Mouse (Mus musculus) kidney, postnatal 10 days (tissue): ENCODE data around the gene Mark1.
A peak's percentile ranks its signal among the peaks of the same experiment; 100 is the strongest.

ENCODE experiments used
- DNase-seq: peaks from one replicate; pipeline ENCODE4 v3.0.0; 2021; ENCODE audit warnings: mixed read lengths

The Mark1 gene

GRCm38 (mm10) chr1:184961853-184962252, 37.5 kb downstream of the Mark1 start:
- DNase-seq: no peak

GRCm38 (mm10) chr1:184958818-184959217, 40.6 kb downstream of the Mark1 start:
- no peak for DNase-seq

DNA sequence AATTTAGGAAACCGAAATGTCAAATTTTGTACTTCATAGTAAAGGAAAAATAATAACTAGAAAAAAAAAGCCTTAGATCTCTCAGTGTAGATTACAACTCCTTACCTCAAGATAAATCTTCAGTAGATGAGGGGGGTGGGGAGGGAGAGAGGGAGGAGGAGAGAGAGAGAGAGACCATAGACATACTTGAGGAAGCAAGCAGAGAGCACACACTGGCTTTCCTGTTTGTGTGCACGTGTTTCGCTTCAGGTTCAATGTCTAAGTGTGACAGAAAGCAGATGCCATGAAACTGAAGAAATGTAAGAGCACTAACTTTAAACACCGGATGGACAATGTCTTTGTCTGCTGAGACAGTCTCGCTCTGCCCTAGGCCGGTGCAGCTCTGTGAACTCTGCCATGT, 41.0 kb downstream of the Mark1 start:
- DNase-seq: no peak

DNA sequence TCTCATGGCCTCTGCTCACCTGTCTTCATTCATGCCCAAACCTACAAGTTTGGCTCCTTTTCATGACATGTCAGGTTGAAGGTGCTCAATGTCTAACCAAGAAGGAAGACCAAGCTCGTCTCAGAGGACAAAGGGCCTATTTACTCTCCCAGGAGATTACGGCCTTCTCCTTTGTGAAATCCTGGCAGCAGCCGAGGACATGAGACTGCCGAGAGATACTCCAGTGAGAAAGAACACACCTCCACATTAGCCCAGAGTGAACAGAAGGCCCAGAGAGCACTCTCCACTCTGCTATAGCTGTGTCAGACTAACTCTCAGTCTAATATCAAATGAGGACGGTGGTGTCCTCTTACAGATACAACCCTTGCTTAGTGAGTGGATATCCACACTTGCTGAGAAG, 47.6 kb downstream of the Mark1 start:
- DNase-seq: no peak

DNA sequence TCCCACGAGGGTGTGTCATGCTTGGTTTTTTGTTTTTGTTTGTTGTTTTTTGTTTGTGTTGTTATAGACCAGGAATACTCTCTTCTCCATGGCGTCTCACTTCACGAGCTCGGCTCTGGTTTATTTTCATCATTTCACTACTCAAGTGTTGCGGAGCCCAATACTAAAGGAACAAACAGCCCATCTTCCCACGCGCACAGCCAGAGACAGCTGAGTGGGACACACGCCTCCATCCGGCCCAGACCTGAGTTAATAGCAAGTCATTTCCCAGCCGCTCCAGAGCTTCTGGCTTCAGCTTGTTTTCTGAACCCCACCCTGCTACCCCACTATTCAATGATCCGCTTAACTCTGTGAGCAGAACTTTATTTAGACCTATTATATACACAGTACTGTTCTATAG, 48.3 kb downstream of the Mark1 start:
- no peak for DNase-seq

GRCm38 (mm10) chr1:184938106-184938505, 61.3 kb downstream of the Mark1 start:
- peak; percentile 73 for DNase-seq

GRCm38 (mm10) chr1:184935980-184936379, 63.4 kb downstream of the Mark1 start:
- no peak for DNase-seq

- peak; percentile 17 for DNase-seq
These were observed 63.9 kb downstream of the Mark1 start for GRCm38 (mm10) chr1:184935490-184935889.

GRCm38 (mm10) chr1:184931097-184931496, 68.3 kb downstream of the Mark1 start:
- DNase-seq: no peak

DNA sequence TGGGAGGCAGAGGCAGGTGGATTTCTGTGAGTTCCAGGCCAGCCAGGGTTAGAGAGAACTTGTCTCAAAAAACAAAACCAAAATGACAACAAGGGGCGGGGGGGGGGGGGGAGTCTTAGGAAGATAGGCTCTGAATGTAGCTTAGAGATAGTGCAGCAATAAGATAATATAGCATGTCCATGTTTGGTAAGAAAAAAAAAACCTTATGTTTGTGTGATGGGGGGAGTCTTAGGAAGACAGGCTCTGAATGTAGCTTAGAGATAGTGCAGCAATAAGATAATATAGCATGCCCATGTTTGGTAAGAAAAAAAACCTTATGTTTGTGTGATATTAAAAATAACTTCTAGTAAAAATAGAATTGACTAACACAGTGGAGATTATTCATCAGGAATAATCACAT, 71.0 kb downstream of the Mark1 start:
- no peak for DNase-seq

DNA sequence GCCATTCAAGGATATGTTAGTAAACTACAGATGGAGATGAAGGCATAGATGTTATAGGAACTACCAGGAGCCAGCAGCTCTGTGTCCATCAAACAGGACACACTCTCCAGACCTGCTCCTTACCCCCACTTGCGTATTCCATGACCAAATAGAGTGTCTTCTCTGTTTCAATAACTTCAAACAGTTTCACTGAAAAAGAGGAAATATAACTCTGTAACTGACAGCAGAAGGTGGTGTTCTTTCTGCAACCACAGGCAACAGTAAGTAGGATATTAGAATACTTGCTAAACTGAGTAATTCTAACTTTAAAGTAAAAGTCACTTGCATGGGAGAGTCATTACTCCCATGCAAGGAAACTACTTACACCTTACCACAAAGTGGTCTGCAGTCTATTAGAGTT, 71.5 kb downstream of the Mark1 start:
- no peak for DNase-seq

- DNase-seq: no peak
These were observed 76.5 kb downstream of the Mark1 start for GRCm38 (mm10) chr1:184922824-184923223.

- DNase-seq: no peak
These were observed 79.3 kb downstream of the Mark1 start for GRCm38 (mm10) chr1:184920057-184920456.

DNA sequence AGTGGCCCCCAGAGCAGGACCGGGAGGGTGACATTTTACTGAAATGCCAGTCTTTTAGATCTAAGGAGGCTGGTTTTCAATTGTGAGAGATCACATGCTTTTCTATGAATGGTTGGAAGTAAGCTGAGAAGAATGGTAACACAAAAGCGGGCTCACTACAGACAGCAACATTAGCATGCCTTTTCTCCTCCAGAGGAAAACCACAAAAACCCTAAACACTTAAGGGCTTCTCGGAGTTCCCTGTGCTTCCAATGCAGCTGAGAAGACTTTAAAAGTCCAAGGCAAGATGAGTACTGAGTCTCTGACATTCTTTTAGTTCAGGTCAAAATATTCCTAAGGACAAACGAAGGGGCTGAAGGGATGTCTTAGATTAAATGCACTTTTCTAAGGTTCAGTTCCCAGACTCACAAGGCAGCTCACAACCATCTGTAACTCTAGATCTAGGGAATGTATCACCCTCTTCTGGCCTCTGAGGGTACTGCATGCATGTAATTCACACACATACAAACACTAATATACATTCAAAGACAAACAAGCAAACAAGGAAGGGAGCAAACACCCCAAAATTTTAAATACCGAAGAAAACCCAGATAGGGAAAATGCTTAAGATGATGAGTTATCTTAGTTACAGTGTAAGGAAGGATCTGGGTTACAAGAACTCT, 81.0 kb downstream of the Mark1 start:
- no peak for DNase-seq

- DNase-seq: no peak
These were observed 87.0 kb downstream of the Mark1 start for GRCm38 (mm10) chr1:184912336-184912735.

DNA sequence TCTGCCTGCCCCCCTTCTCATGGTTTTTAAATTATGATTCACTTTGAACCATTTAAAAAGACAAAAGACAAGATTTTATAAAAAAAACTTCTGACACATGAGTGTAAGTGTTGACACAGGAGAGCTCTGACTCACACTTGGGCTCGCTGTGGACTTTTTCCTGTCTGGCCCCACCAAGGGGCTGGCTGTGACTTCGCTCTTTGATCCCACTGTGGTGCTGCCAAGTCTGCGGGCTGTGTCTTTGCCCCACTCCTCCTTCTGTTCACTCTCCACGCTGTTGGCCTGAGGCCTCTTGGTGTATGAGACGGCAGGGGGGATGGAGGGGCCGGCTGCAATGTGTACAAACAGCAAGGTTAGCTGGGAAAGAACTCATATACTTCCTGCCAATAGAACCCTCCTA, 87.5 kb downstream of the Mark1 start:
- DNase-seq: peak; percentile 50

- DNase-seq: peak; percentile 26
These were observed 90.8 kb downstream of the Mark1 start for GRCm38 (mm10) chr1:184908558-184908957.

- DNase-seq: no peak
These were observed 93.2 kb downstream of the Mark1 start for GRCm38 (mm10) chr1:184905904-184906745.

DNA sequence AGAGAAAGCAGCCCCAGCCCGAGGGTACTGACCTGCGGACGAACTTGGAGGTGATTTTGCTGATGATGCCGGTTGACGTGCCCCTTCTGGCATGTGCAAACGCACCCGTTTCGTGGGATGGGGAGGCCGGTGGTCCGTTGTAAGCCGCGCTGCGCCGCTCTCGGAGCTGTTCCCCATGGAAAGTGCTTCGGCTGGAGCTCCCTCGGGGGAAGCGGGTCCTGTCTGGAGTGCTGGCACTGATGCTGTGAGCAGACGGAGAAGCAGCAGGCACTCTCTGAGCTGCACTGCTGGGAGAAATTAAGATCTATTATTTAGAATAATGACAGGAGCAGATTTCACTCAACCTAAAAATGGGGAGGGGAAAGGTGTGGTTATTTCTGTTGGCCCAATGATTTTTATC, 94.0 kb downstream of the Mark1 start:
- DNase-seq: no peak

DNA sequence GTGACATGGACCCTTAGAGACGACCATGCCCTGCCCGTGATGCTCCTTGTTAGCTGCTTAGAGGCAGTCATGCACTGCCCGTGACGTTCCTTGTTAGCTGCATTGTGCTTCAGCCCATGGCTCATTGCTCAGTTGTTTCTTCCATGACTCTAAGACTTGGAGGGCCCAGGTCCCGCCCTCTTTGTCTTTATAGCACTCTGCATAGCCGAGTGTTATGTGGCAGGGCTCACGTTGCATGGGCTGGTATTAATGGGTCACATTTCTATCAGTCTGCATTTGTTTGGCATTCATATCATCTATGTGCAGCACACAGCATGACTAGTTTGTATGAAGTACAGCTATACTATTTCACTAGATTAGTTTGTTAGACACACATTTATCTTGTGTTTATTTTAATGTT, 95.7 kb downstream of the Mark1 start:
- no peak for DNase-seq

GRCm38 (mm10) chr1:184902886-184903285, 96.5 kb downstream of the Mark1 start:
- no peak for DNase-seq

GRCm38 (mm10) chr1:184897350-184897749, 102.0 kb downstream of the Mark1 start:
- no peak for DNase-seq

GRCm38 (mm10) chr1:184891998-184892397, 107.4 kb downstream of the Mark1 start:
- peak; percentile 53 for DNase-seq

DNA sequence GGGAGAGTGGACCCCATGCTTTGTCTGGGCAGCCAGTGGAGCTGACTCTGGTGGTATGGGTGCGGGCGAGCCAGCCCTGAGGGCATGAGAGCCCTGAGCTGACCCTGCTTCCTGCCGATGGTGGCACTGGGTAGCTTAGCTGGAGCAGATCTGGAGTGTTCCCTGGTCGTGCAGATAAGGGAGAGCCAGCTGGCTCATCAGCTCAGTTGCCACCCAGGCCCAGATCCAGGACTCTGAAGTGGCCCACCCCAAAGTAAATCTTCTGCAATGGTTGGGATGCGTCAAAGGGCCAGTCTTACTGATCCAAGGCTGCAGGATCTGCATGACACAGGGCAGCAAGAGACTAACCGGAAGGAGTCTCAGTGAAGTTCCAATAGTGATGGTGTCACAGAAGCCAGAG, 109.9 kb downstream of the Mark1 start:
- no peak for DNase-seq
